Mouse (Mus musculus) gastrocnemius, adult 8-10 months (tissue): ENCODE measurements at regions not wholly inside any gene's neighbourhood (a gene's known extent, or its start where the extent isn't known, plus 50 kb on each side); places are given as distances from the start of the nearest gene placed in this dataset.
"Not testable (repeated sequence)": the region's sequence is repeated elsewhere in the genome, so short reads cannot be mapped to it uniquely, and the experiment has no call there.

Experiments used
- DNase-seq, 2 experiments: peaks; one replicate each; pipeline ENCODE4 v3.0.0; 2022; ENCODE audit warnings: low spot score in 2 of 2

GRCm38 (mm10) chr17:54753396-54753994, 454.7 kb upstream of the Slc5a7 start:
- peak in 1 of 2 experiments; percentile 3 for DNase-seq

- no peak for DNase-seq
Observed at GRCm38 (mm10) chr17:54752917-54753316, 454.1 kb upstream of the Slc5a7 start.

GRCm38 (mm10) chr17:54735836-54736235, 437.0 kb upstream of the Slc5a7 start:
- DNase-seq, result no peak

- no peak for DNase-seq
Observed at GRCm38 (mm10) chr17:54727660-54728059, 428.8 kb upstream of the Slc5a7 start.

GRCm38 (mm10) chr17:54726693-54727092, 427.9 kb upstream of the Slc5a7 start:
- no peak for DNase-seq

GRCm38 (mm10) chr17:54713026-54713425, 414.2 kb upstream of the Slc5a7 start:
- DNase-seq, result no peak

- not testable (repeated sequence) for DNase-seq
Observed at GRCm38 (mm10) chr17:54707811-54708210, 409.0 kb upstream of the Slc5a7 start.

- DNase-seq, result no peak
Observed at GRCm38 (mm10) chr17:54701346-54702108, 402.7 kb upstream of the Slc5a7 start.

GRCm38 (mm10) chr17:54694637-54695036, 395.8 kb upstream of the Slc5a7 start:
- no peak for DNase-seq

- no peak for DNase-seq
Observed at GRCm38 (mm10) chr17:54685143-54686040, 386.6 kb upstream of the Slc5a7 start.

GRCm38 (mm10) chr17:54678111-54678510, 379.3 kb upstream of the Slc5a7 start:
- no peak for DNase-seq

- no peak for DNase-seq
Observed at GRCm38 (mm10) chr17:54669499-54669898, 370.7 kb upstream of the Slc5a7 start.

GRCm38 (mm10) chr17:54662558-54663245, 363.9 kb upstream of the Slc5a7 start:
- no peak for DNase-seq

- no peak for DNase-seq
Observed at GRCm38 (mm10) chr17:54656553-54656952, 357.7 kb upstream of the Slc5a7 start.
